Mouse (Mus musculus) hematopoietic multipotent progenitor cell, adult 10-12 weeks (in vitro differentiated cells): ENCODE results near the gene Dnaja1. TPM values are rescaled to one million over a fixed set of nuclear protein-coding genes. Genes with fewer than 3 reads are reported as not detected.

Source experiments
- polyA plus RNA-seq: library from polyadenylated mRNA; stranded (reverse); fragments of >175 nt; gene quantifications from 2 replicates; pipeline ENCODE4 v1.2.3, GENCODE M21; 2012; ENCODE audit warnings: low replicate concordance

Dnaja1 gene
- 24.6 and 88.9 TPM in 2 replicates for polyA plus RNA-seq

DNA sequence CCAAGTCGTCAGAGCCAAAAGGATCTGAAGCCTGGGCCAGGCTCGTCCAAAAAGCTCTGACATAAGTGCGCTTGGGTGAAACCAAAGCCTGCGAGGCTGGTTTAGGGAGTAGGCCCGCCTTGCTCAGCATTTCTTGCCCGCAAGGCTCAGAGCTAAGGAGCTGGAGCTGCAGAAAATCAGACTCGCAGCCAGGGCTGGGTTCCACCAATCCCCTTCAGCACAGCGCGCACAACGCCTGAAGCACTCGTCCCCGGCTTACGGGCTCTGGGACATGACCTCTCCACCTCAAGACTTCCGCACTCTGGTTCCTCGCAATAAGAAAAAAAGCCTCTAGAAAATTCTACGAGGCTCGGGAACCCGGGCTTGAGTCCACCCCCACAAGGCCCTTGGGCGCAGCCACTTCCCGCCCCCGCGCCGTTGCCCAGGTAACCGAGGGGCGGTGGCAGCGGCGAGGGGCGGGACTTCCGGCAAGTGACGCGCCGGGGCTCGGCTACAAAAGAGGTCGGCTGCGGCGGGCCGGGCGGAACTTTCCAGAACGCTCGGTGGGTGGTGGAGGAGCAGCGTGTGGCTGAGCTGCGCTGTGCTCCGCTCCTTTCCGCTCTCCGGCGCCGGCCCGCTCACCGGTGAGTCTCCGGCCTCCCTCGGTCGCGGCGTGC lies at the start of gene Dnaja1:
TSS of gene Dnaja1 (plus strand) at position 140 of the 656 bp plus-strand sequence.

DNA sequence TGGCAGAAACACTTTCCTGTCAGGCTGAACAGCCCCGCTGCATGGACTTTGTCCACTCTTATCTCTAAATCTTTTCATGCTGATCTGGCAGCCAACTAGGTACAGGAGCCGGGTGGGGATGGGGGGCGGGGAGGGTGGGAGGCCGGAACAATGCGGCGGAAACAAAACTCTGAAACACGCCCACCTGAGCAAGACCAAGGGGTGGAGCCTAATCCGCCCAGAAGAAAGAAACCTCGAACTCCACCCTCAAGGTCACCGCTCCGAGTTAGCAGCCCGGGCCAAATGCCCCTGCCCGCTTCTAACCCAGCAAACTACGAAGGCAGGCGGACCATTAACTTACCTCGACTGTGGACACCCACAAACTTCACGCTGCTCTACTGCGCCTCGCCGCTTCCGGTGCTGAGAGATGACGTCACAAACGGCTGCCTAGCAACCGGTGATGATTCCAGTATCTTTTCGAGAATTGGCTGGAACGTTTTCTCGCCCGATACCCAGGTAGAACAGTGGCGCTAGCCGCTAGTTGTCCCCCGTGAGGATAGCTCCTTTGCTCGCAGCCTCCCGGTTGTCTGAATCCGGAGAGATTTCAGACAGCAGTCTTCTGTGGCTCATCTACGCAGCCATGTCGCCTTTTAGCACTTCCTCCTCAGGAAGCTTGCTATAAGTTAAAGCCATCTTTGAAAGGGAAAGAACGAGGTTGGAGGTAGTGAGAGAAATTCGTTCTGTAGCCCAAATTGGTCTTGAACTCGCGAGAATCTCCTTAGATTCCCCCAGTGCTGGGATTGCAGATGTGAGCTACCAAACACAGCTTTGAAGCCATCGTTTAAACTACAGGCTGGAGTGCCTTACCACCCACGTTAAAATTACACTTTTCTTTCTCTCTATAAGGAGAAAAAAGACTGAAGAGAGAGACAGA lies 18.9 kb upstream of the Dnaja1 start, which contains the start of gene Aptx:
TSS of gene Aptx (minus strand) at position 398 of the 913 bp plus-strand sequence.

DNA sequence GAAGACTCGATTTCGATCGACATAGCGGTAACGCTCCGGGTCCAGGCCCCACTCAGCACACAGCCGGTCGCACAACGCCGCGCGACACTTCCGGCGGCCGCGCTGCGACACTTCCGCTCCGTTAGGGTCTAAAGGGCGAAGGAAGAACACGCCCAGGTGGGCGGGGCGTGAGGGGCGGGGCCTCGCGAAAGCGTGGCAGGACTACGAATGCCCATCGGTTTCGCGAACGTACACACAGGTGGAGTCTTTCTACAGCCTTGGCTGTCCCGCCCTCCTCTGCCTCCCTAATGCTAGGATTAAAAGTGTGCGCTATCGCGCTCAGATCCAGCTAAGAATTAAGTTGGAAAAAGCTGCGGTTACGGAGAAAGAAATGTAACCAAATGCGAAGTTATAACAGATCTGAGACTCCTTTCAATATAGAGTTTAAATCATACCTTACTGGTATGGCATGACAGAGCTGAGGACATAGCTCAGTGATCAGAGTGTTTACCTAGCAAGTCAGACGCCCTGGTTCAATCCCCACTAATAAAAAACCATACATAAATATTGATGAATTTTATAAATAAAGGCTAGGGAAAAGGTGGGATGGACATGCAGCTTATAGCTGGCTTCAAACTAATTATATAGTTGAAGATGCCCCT lies 36.0 kb downstream of the Dnaja1 start, which contains the start of gene Smu1:
TSS of gene Smu1 (minus strand) at position 144 of the 641 bp plus-strand sequence.

Other genes starting within 250 kb of the Dnaja1 start
- gene Tmem215, start 250.0 kb upstream of the Dnaja1 start, polyA plus RNA-seq = 0.05 and 0.53 TPM in 2 replicates
- gene Aptx, start 19.0 kb upstream of the Dnaja1 start, polyA plus RNA-seq = 1.5 and 6.8 TPM in 2 replicates
- gene Smu1, start 35.8 kb downstream of the Dnaja1 start, polyA plus RNA-seq = 5.3 and 5.6 TPM in 2 replicates
- 47.9 and 157 TPM in 2 replicates for gene B4galt1, start 131.9 kb downstream of the Dnaja1 start, polyA plus RNA-seq
- not detected in 2 replicates for gene Spink4, start 197.9 kb downstream of the Dnaja1 start, polyA plus RNA-seq
- 141 and 280 TPM in 2 replicates for gene Bag1, start 226.1 kb downstream of the Dnaja1 start, polyA plus RNA-seq
- gene Chmp5, start 226.3 kb downstream of the Dnaja1 start, polyA plus RNA-seq = 6.9 and 8.3 TPM in 2 replicates
- gene Nfx1, start 248.8 kb downstream of the Dnaja1 start, polyA plus RNA-seq = 17.9 and 21.0 TPM in 2 replicates